24 mouse cellular contexts compared by ENCODE assay signal in genomic region chr9:41020486-41020885, GRCm38 (mm10). TPM values are rescaled to one million over a fixed set of nuclear protein-coding genes. Genes with fewer than 3 reads are reported as not detected.
DNase-seq lines count a peak whose midpoint lies in the region; TF ChIP-seq lines count a peak whose summit lies in the region.
"Had no signal": no experiment of that assay in that cellular context is flagged by ENCODE, and none has a peak within 500 bp of the region (broad histone marks: within the 10 kb centered on the region; RNA-seq: fewer than 3 reads in every experiment).

No protein-coding gene starts in this region.

- H3K4me3 ChIP-seq in layer of hippocampus, adult 2 months: no peak overlapping the region
- H3K4me3 ChIP-seq: forebrain, embryonic 10.5 days; hindbrain, embryonic 10.5 days; limb, embryonic 12.5 days; liver, embryonic 13.5 days; lung, embryonic 15.5 days; neural tube, embryonic 15.5 days; stomach, embryonic 15.5 days had no signal

- H3K27ac ChIP-seq in layer of hippocampus, adult 2 months: peak overlapping the region; percentile 83
- H3K27ac ChIP-seq: forebrain, embryonic 10.5 days; hindbrain, embryonic 10.5 days; kidney, postnatal 0 days; limb, embryonic 12.5 days; liver, embryonic 13.5 days; lung, embryonic 15.5 days; neural tube, embryonic 15.5 days; stomach, embryonic 15.5 days had no signal

- intact Hi-C loops in left cerebral cortex, postnatal 4 days (cut with DNase I): no loop called here
- intact Hi-C loops in heart, postnatal 36 days (cut with DNase I): no loop called here

- DNase-seq in left cerebral cortex, adult 18-20 months (ENCODE audit: low spot score in 2 of 2): peak; percentile 45 to 52
- DNase-seq in left cerebral cortex, postnatal 4 days: no peak
- DNase-seq in Muller cell, postnatal 12 days (ENCODE audit: inconsistent ontology term): peak; percentile 66
- peak; percentile 45 to 63 for DNase-seq in layer of hippocampus, adult 2 months (ENCODE audit: low spot score in 2 of 2)
- peak; percentile 50 for DNase-seq in right cerebral cortex, postnatal 25 days
- DNase-seq in heart, postnatal 36 days: no peak
- no peak for DNase-seq in embryo, embryonic 11 days
- DNase-seq: adrenal gland, adult 8-10 months; cerebellum, postnatal 14 days; gastrocnemius, postnatal 14 days; heart, adult 18-20 months; kidney, adult 11 months; liver, embryonic 13.5 days; lung, postnatal 4 days; spleen, adult 18-20 months; thymus, adult 2 months had no signal

- no peak for TF ChIP-seq CTCF in layer of hippocampus, adult 2 months (conservative IDR thresholded peaks at IDR 0.05)

RNA-seq across cellular contexts. Expression of gene Crtam, which starts 16.1 kb away (rescaled TPM):
- not detected for total RNA-seq in left cerebral cortex, adult 18-20 months (2021)
- total RNA-seq in left cerebral cortex, postnatal 4 days (2021): under 1 TPM; 0.14 to 0.18 TPM
- under 1 TPM; 0.12 to 0.36 TPM for total RNA-seq in layer of hippocampus, adult 2 months (2021)
- not detected for total RNA-seq in heart, postnatal 36 days (2021)
- total RNA-seq: gastrocnemius, postnatal 14 days; layer of hippocampus, postnatal 10 days had no signal

RNA-seq across cellular contexts. Expression of gene Jhy, which starts 56.6 kb away (rescaled TPM):
- total RNA-seq in left cerebral cortex, adult 18-20 months (2021): 1 to 10 TPM in 1 of 2 experiments, under 1 TPM in 1; 0.66 to 1.0 TPM
- total RNA-seq in left cerebral cortex, postnatal 4 days (2021): 1 to 10 TPM in 1 of 2 experiments, under 1 TPM in 1; 0.54 to 1.0 TPM
- under 1 TPM; 0.33 to 0.69 TPM for total RNA-seq in layer of hippocampus, adult 2 months (2021)
- not detected for total RNA-seq in heart, postnatal 36 days (2021)
- total RNA-seq: gastrocnemius, postnatal 14 days; heart, adult 18-20 months had no signal

Comparison
In these comparisons a context has a peak if more than half of its experiments do, and no peak if none do; other contexts are left out.
1. DNase-seq: peak in left cerebral cortex, adult 18-20 months (2 of 2), Muller cell, postnatal 12 days (single experiment), layer of hippocampus, adult 2 months (2 of 2) and right cerebral cortex, postnatal 25 days (single experiment); none in left cerebral cortex, postnatal 4 days (single experiment), heart, postnatal 36 days (0 of 2) and embryo, embryonic 11 days (single experiment).